Mouse (Mus musculus) left cerebral cortex, adult 18-20 months (tissue): ENCODE data around the gene Gli2. TPM values are rescaled to one million over a fixed set of nuclear protein-coding genes. Genes with fewer than 3 reads are reported as not detected.

Experiments
- DNase-seq, 2 experiments: peaks; one replicate each; pipeline ENCODE4 v3.0.0; 2021 to 2022; ENCODE audit warnings: low spot score in 2 of 2, mixed read lengths in 1 of 2
- microRNA-seq, 2 experiments: library from miRNA; unstranded; fragments of <30 nt; microRNA quantifications; one replicate each; pipeline ENCODE4 v1.2.0; 2021
- total RNA-seq, 2 experiments: library from RNA; stranded (reverse); gene quantifications; 2 replicates each; pipeline ENCODE4 v1.2.3; 2021

The Gli2 gene
- total RNA-seq, 2 experiments from 2014 or later: 2.5 to 3.1 TPM

GRCm38 (mm10) chr1:118815015-118815414, 238.4 kb downstream of the Gli2 start:
- DNase-seq: no peak

- DNase-seq: peak; percentile 42 to 65
These were observed 243.1 kb downstream of the Gli2 start for GRCm38 (mm10) chr1:118810336-118810735.

GRCm38 (mm10) chr1:118806727-118807126, 246.7 kb downstream of the Gli2 start:
- no peak for DNase-seq

- DNase-seq: peak in 1 of 2 experiments; percentile 29
These were observed 251.3 kb downstream of the Gli2 start for GRCm38 (mm10) chr1:118802166-118802565.

- no peak for DNase-seq
These were observed 253.9 kb downstream of the Gli2 start for GRCm38 (mm10) chr1:118799322-118800116.

- DNase-seq: no peak
These were observed 257.8 kb downstream of the Gli2 start for GRCm38 (mm10) chr1:118795415-118796167.

- no peak for DNase-seq
These were observed 263.5 kb downstream of the Gli2 start for GRCm38 (mm10) chr1:118789871-118790270.

GRCm38 (mm10) chr1:118789468-118789867, 264.0 kb downstream of the Gli2 start:
- no peak for DNase-seq

- DNase-seq: no peak
These were observed 264.6 kb downstream of the Gli2 start for GRCm38 (mm10) chr1:118788813-118789212.

GRCm38 (mm10) chr1:118787486-118787885, 265.9 kb downstream of the Gli2 start:
- DNase-seq: no peak

Small RNA genes lying within 50 kb of the gene (microRNA-seq; reads per million reads assigned to microRNA genes)
- gene Mir6346: 0 reads per million in 2 experiments
